Mouse (Mus musculus): ENCODE measurements around the gene Fam241b. TPM values are rescaled to one million over a fixed set of nuclear protein-coding genes. Genes with fewer than 3 reads are reported as not detected.
A peak's percentile ranks its signal among the peaks of the same experiment; 100 is the strongest.

Gene Fam241b
- total RNA-seq, 1 experiment = 7.5 TPM

GRCm38 (mm10) chr10:62104835-62105576, 38.7 kb downstream of the Fam241b start:
- Histone ChIP-seq H3K4me1 (ENCODE audit: control insufficient read depth in 2 of 2, insufficient read depth in 2 of 2, low read length in 2 of 2, poor library complexity in 1 of 2) (peaks cover 0 to 2% of the 10 kb centered on the region in 2 experiments; a peak in 1 of 4 replicates), H3K27ac (ENCODE audit: insufficient read depth, low read depth, low read length, poor library complexity, severe bottlenecking) (no peak overlapping the region), H3K9me3 (ENCODE audit: control insufficient read depth, insufficient read depth, low read depth, low read length) (no peaks in the 10 kb centered on the region), H3K36me3 (ENCODE audit: control insufficient read depth, insufficient read depth, low read length, poor library complexity, severe bottlenecking) (no peaks in the 10 kb centered on the region), H3K4me3 (ENCODE audit: insufficient read depth in 1 of 2, low read depth in 1 of 2, low read length in 2 of 2, poor library complexity in 1 of 2, severe bottlenecking in 1 of 2) (no peak overlapping the region), H3K9ac (ENCODE audit: insufficient read depth, low read depth, low read length, poor library complexity, severe bottlenecking) (no peak overlapping the region)
- peak; percentile 94 for TF ChIP-seq ZC3H11A (IDR thresholded peaks at IDR 0.05; ENCODE audit: borderline replicate concordance, low read depth, low read length)
- TF ChIP-seq CHD2 (IDR thresholded peaks at IDR 0.05; ENCODE audit: low read depth, low read length) = no peak
- TF ChIP-seq ZNF384 (IDR thresholded peaks at IDR 0.05; ENCODE audit: low read depth, low read length) = peak; percentile 67; the same call in 1 of the 2 replicates
- no peak for DNase-seq (ENCODE audit: low read depth, low spot score)
- in situ Hi-C loops (cut with MboI; ENCODE audit: low sequenced_read_pairs in 2 of 2, unreplicated experiment in 2 of 2) = loop anchor here (5.0 to 10.0 kb wide), 3 partner anchors 77 to 263 kb away; no protein-coding TSS in a partner anchor

GRCm38 (mm10) chr10:62101504-62102439, 41.9 kb downstream of the Fam241b start:
- Histone ChIP-seq H3K4me3 (ENCODE audit: insufficient read depth in 1 of 2, low read depth in 1 of 2, low read length in 2 of 2, poor library complexity in 1 of 2, severe bottlenecking in 1 of 2) (no peak overlapping the region), H3K27ac (ENCODE audit: insufficient read depth, low read depth, low read length, poor library complexity, severe bottlenecking) (no peak overlapping the region), H3K36me3 (ENCODE audit: control insufficient read depth, insufficient read depth, low read length, poor library complexity, severe bottlenecking) (no peaks in the 10 kb centered on the region), H3K9me3 (ENCODE audit: control insufficient read depth, insufficient read depth, low read depth, low read length) (no peaks in the 10 kb centered on the region), H3K9ac (ENCODE audit: insufficient read depth, low read depth, low read length, poor library complexity, severe bottlenecking) (no peak overlapping the region), H3K4me1 (ENCODE audit: control insufficient read depth in 2 of 2, insufficient read depth in 2 of 2, low read length in 2 of 2, poor library complexity in 1 of 2) (no peaks in the 10 kb centered on the region)
- peak; percentile 70 for DNase-seq (ENCODE audit: low read depth, low spot score)
- TF ChIP-seq ZC3H11A (IDR thresholded peaks at IDR 0.05; ENCODE audit: borderline replicate concordance, low read depth, low read length) (peak; percentile 96), HCFC1 (IDR thresholded peaks at IDR 0.05; ENCODE audit: borderline replicate concordance, insufficient read depth, low read length) (no peak), MAFK (IDR thresholded peaks at IDR 0.05; ENCODE audit: insufficient read depth, low read depth, low read length) (no peak)
- in situ Hi-C loops (cut with MboI; ENCODE audit: low sequenced_read_pairs in 2 of 2, unreplicated experiment in 2 of 2) = loop anchor here (5.0 to 10.0 kb wide), 3 partner anchors 81 to 259 kb away; no protein-coding TSS in a partner anchor

GRCm38 (mm10) chr10:62099749-62100403, 43.8 kb downstream of the Fam241b start:
- no peaks in the 10 kb centered on the region for H3K36me3 ChIP-seq (ENCODE audit: control insufficient read depth, insufficient read depth, low read length, poor library complexity, severe bottlenecking)
- in situ Hi-C loops (cut with MboI; ENCODE audit: low sequenced_read_pairs in 2 of 2, unreplicated experiment in 2 of 2) = loop anchor here (5.0 to 10.0 kb wide), 3 partner anchors 82 to 258 kb away; no protein-coding TSS in a partner anchor
- no peak overlapping the region for H3K9ac ChIP-seq (ENCODE audit: insufficient read depth, low read depth, low read length, poor library complexity, severe bottlenecking)
- DNase-seq (ENCODE audit: low read depth, low spot score) = no peak
- no peak overlapping the region for H3K4me3 ChIP-seq (ENCODE audit: insufficient read depth in 1 of 2, low read depth in 1 of 2, low read length in 2 of 2, poor library complexity in 1 of 2, severe bottlenecking in 1 of 2)
- TF ChIP-seq MAFK (IDR thresholded peaks at IDR 0.05; ENCODE audit: insufficient read depth, low read depth, low read length) (no peak), HCFC1 (IDR thresholded peaks at IDR 0.05; ENCODE audit: borderline replicate concordance, insufficient read depth, low read length) (no peak), ZNF384 (IDR thresholded peaks at IDR 0.05; ENCODE audit: low read depth, low read length) (no peak), CHD2 (IDR thresholded peaks at IDR 0.05; ENCODE audit: low read depth, low read length) (no peak), ZC3H11A (IDR thresholded peaks at IDR 0.05; ENCODE audit: borderline replicate concordance, low read depth, low read length) (no peak)
- no peaks in the 10 kb centered on the region for H3K4me1 ChIP-seq (ENCODE audit: control insufficient read depth in 2 of 2, insufficient read depth in 2 of 2, low read length in 2 of 2, poor library complexity in 1 of 2)
- no peaks in the 10 kb centered on the region for H3K9me3 ChIP-seq (ENCODE audit: control insufficient read depth, insufficient read depth, low read depth, low read length)
- no peak overlapping the region for H3K27ac ChIP-seq (ENCODE audit: insufficient read depth, low read depth, low read length, poor library complexity, severe bottlenecking)

- Histone ChIP-seq H3K9me3 (ENCODE audit: control insufficient read depth, insufficient read depth, low read depth, low read length) (no peaks in the 10 kb centered on the region), H3K4me3 (ENCODE audit: insufficient read depth in 1 of 2, low read depth in 1 of 2, low read length in 2 of 2, poor library complexity in 1 of 2, severe bottlenecking in 1 of 2) (no peak overlapping the region), H3K9ac (ENCODE audit: insufficient read depth, low read depth, low read length, poor library complexity, severe bottlenecking) (no peak overlapping the region), H3K36me3 (ENCODE audit: control insufficient read depth, insufficient read depth, low read length, poor library complexity, severe bottlenecking) (no peaks in the 10 kb centered on the region), H3K27ac (ENCODE audit: insufficient read depth, low read depth, low read length, poor library complexity, severe bottlenecking) (no peak overlapping the region), H3K4me1 (ENCODE audit: control insufficient read depth in 2 of 2, insufficient read depth in 2 of 2, low read length in 2 of 2, poor library complexity in 1 of 2) (no peaks in the 10 kb centered on the region)
- DNase-seq (ENCODE audit: low read depth, low spot score) = no peak
- in situ Hi-C loops (cut with MboI; ENCODE audit: low sequenced_read_pairs in 2 of 2, unreplicated experiment in 2 of 2) = no loop called here
- no peak for TF ChIP-seq CHD2 (IDR thresholded peaks at IDR 0.05; ENCODE audit: low read depth, low read length)
- TF ChIP-seq ZC3H11A (IDR thresholded peaks at IDR 0.05; ENCODE audit: borderline replicate concordance, low read depth, low read length) = no peak
- TF ChIP-seq MAFK (IDR thresholded peaks at IDR 0.05; ENCODE audit: insufficient read depth, low read depth, low read length) = no peak
- no peak for TF ChIP-seq ZNF384 (IDR thresholded peaks at IDR 0.05; ENCODE audit: low read depth, low read length)
- TF ChIP-seq HCFC1 (IDR thresholded peaks at IDR 0.05; ENCODE audit: borderline replicate concordance, insufficient read depth, low read length) = no peak
Measured at GRCm38 (mm10) chr10:62094401-62094800, 49.3 kb downstream of the Fam241b start.

Measured in ES-E14 (cell line).